Mouse (Mus musculus): ENCODE data around the gene Tom1l2. TPM values are rescaled to one million over a fixed set of nuclear protein-coding genes. Genes with fewer than 3 reads are reported as not detected.

Tom1l2 gene
- polyA plus RNA-seq, 1 experiment from 2014 or later = 29.6 TPM

DNA sequence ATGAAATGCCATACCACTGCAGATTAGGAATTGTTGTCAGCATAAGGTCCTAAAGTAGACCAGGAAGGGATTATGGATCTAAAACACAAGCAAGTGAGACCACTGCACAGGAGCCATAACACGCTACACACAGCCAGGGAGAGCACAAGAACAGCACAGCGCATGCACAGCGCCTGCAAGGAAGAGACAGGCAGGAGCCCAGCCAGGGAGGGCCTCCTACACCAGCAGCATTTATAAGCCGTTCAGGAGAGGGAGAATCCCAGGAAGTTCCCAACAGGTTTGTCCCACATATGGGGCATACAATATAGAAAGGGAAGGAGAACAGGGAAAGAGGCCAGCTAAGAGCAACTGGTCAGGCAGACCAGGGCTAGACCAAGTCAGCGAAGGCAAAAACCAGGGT is 19.2 kb downstream of the Tom1l2 start:
- no peaks in the 10 kb centered on the region for H3K36me3 ChIP-seq (ENCODE audit: control insufficient read depth, insufficient read depth, low read length)
- H3K27ac ChIP-seq (ENCODE audit: low read length) = no peak overlapping the region
- WGBS = 76% methylated on average over 5 of the region's 5 CpGs
- H3K9ac ChIP-seq (ENCODE audit: low read depth, low read length) = no peak overlapping the region
- no peak overlapping the region for H3K4me3 ChIP-seq (ENCODE audit: low read length)
- H3K4me2 ChIP-seq (ENCODE audit: low read depth, low read length) = no peak overlapping the region
- H3K9me3 ChIP-seq (ENCODE audit: control insufficient read depth, low read length) = no peaks in the 10 kb centered on the region
- 0 out of 2 replicates have a peak, but pooled peaks cover 6% of the 10 kb centered on the region for H3K4me1 ChIP-seq (ENCODE audit: control insufficient read depth, insufficient read depth, low read length)
- no peaks in the 10 kb centered on the region for H3K27me3 ChIP-seq (replicated peaks; ENCODE audit: control insufficient read depth, insufficient read depth, low read length)
- ATAC-seq = no peak

DNA sequence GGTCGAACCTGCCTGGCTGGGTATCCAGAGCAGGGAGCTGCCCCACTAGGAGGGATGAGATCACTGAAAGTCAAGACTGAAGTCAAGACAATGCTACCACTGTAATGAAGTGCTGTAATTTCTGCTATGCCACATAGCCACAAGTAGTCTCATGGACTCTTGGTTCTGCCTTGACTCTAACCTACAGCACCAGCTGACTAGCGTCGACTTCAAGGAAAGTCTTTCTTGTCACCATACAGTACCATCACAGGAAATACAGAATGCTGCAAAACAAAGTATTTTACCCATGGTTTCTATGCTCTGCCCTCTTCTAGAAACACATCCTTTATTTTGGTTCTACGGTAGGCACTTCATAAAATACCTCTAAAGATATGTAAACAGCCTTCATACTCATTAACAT is 22.2 kb downstream of the Tom1l2 start:
- Histone ChIP-seq H3K27ac (ENCODE audit: low read length) (no peak overlapping the region), H3K4me1 (ENCODE audit: control insufficient read depth, insufficient read depth, low read length) (0 out of 2 replicates have a peak, but pooled peaks cover 6% of the 10 kb centered on the region)
- WGBS = 85% methylated on average over 4 of the region's 4 CpGs

DNA sequence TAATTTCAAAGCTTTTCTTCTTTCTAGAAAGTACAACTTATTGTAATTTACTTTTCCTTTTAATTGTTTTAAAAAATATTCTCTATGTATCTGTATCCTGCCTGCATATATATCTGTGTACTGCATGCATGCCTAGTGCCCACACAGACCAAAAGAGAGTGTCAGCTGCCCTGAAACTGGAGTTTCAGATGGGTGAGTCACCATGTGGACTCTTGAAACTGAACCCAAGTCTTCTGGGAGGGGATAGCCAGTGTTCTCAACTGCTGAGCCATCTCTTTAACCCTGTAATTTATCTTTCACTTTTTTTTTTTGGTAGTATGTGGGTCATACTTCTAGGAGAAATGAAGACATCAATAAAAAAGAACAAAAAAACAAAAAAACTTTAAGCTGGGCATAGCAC is 29.0 kb downstream of the Tom1l2 start:
- Histone ChIP-seq H3K9ac (ENCODE audit: low read depth, low read length) (no peak overlapping the region), H3K4me1 (ENCODE audit: control insufficient read depth, insufficient read depth, low read length) (peaks cover 21% of the 10 kb centered on the region), H3K27ac (ENCODE audit: low read length) (no peak overlapping the region), H3K4me2 (ENCODE audit: low read depth, low read length) (no peak overlapping the region), H3K36me3 (ENCODE audit: control insufficient read depth, insufficient read depth, low read length) (no peaks in the 10 kb centered on the region), H3K27me3 (replicated peaks; ENCODE audit: control insufficient read depth, insufficient read depth, low read length) (no peaks in the 10 kb centered on the region), H3K9me3 (ENCODE audit: control insufficient read depth, low read length) (no peaks in the 10 kb centered on the region), H3K4me3 (ENCODE audit: low read length) (no peak overlapping the region)
- 0 out of 2 replicates have a peak, but pooled peaks have one; percentile 45 for ATAC-seq

More for the DNA sequence above, 22.2 kb downstream of the Tom1l2 start:
- Histone ChIP-seq H3K27me3 (replicated peaks; ENCODE audit: control insufficient read depth, insufficient read depth, low read length) (no peaks in the 10 kb centered on the region), H3K36me3 (ENCODE audit: control insufficient read depth, insufficient read depth, low read length) (no peaks in the 10 kb centered on the region), H3K9ac (ENCODE audit: low read depth, low read length) (no peak overlapping the region), H3K4me2 (ENCODE audit: low read depth, low read length) (no peak overlapping the region), H3K9me3 (ENCODE audit: control insufficient read depth, low read length) (no peaks in the 10 kb centered on the region), H3K4me3 (ENCODE audit: low read length) (no peak overlapping the region)
- no peak for ATAC-seq

GRCm38 (mm10) chr11:60321438-60321837 is 31.3 kb downstream of the Tom1l2 start:
- Histone ChIP-seq H3K9me3 (ENCODE audit: control insufficient read depth, low read length) (no peaks in the 10 kb centered on the region), H3K36me3 (ENCODE audit: control insufficient read depth, insufficient read depth, low read length) (no peaks in the 10 kb centered on the region), H3K9ac (ENCODE audit: low read depth, low read length) (no peak overlapping the region), H3K27ac (ENCODE audit: low read length) (peak overlapping the region; percentile 79), H3K4me1 (ENCODE audit: control insufficient read depth, insufficient read depth, low read length) (peaks cover 34% of the 10 kb centered on the region), H3K4me3 (ENCODE audit: low read length) (no peak overlapping the region), H3K27me3 (replicated peaks; ENCODE audit: control insufficient read depth, insufficient read depth, low read length) (no peaks in the 10 kb centered on the region), H3K4me2 (ENCODE audit: low read depth, low read length) (peak overlapping the region; percentile 24; the same call in 1 of the 2 replicates)
- peak; percentile 36; the same call in 1 of the 2 replicates for ATAC-seq
- 48% methylated on average over 2 of the region's 2 CpGs for WGBS

GRCm38 (mm10) chr11:60320426-60321037 is 32.2 kb downstream of the Tom1l2 start:
- no peaks in the 10 kb centered on the region for H3K9me3 ChIP-seq (ENCODE audit: control insufficient read depth, low read length)
- H3K4me1 ChIP-seq (ENCODE audit: control insufficient read depth, insufficient read depth, low read length) = peaks cover 40% of the 10 kb centered on the region
- no peak overlapping the region for H3K4me3 ChIP-seq (ENCODE audit: low read length)
- 38% methylated on average over 8 of the region's 8 CpGs for WGBS
- peak overlapping the region; percentile 24 for H3K4me2 ChIP-seq (ENCODE audit: low read depth, low read length)
- H3K9ac ChIP-seq (ENCODE audit: low read depth, low read length) = no peak overlapping the region
- H3K36me3 ChIP-seq (ENCODE audit: control insufficient read depth, insufficient read depth, low read length) = no peaks in the 10 kb centered on the region
- ATAC-seq = peak; percentile 57
- H3K27me3 ChIP-seq (replicated peaks; ENCODE audit: control insufficient read depth, insufficient read depth, low read length) = no peaks in the 10 kb centered on the region
- H3K27ac ChIP-seq (ENCODE audit: low read length) = peak overlapping the region; percentile 79

DNA sequence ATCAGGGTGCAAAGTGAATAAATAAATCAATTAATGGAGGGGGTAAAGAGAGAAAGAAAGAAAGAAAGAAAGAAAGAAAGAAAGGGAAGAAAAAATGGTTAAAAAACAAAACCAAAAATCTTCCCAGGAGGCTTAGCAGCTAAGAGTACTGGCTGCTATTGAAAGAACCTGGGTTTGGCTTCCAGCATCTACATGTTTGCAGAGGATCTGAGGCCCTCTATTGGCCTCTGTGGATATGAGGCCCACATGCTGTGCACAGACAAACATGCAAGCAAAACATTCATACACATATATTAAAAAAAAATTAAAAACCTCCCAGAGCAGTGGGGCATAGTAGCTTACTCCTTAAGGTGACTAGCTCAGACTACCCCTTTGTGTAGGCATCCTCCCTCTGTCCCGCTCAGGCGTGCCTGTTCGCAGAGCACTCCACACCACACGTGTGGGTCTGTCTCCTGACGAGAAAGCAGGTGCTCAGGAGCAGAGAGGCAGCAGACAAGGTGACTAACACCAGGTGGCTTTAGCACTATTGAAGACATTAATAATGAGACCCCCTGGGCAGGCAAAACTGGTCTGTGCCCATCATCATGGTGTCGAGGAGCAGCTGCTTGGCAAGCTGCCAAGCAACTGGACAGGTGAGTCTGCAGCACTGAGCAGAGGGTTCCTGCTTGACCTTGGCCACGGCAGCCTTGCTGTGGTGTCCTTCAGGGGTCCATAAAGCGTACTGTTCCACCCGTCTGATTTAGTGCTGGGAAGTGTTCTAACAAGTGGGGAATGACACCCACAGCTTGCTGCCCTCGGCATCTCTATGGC is 33.2 kb downstream of the Tom1l2 start:
- Histone ChIP-seq H3K27me3 (replicated peaks; ENCODE audit: control insufficient read depth, insufficient read depth, low read length) (no peaks in the 10 kb centered on the region), H3K4me1 (ENCODE audit: control insufficient read depth, insufficient read depth, low read length) (peaks cover 40% of the 10 kb centered on the region), H3K9ac (ENCODE audit: low read depth, low read length) (no peak overlapping the region), H3K4me3 (ENCODE audit: low read length) (no peak overlapping the region), H3K27ac (ENCODE audit: low read length) (peak overlapping the region; percentile 79), H3K9me3 (ENCODE audit: control insufficient read depth, low read length) (no peaks in the 10 kb centered on the region), H3K36me3 (ENCODE audit: control insufficient read depth, insufficient read depth, low read length) (no peaks in the 10 kb centered on the region), H3K4me2 (ENCODE audit: low read depth, low read length) (no peak overlapping the region)
- peak; percentile 31; the same call in 1 of the 2 replicates for ATAC-seq
- 49% methylated on average over 10 of the region's 10 CpGs for whole genome bisulfite sequencing

GRCm38 (mm10) chr11:60318716-60319115 is 34.0 kb downstream of the Tom1l2 start:
- 65% methylated on average over 5 of the region's 5 CpGs for WGBS
- H3K27ac ChIP-seq (ENCODE audit: low read length) = no peak overlapping the region
- H3K9ac ChIP-seq (ENCODE audit: low read depth, low read length) = no peak overlapping the region
- H3K36me3 ChIP-seq (ENCODE audit: control insufficient read depth, insufficient read depth, low read length) = no peaks in the 10 kb centered on the region
- no peaks in the 10 kb centered on the region for H3K27me3 ChIP-seq (replicated peaks; ENCODE audit: control insufficient read depth, insufficient read depth, low read length)
- no peaks in the 10 kb centered on the region for H3K9me3 ChIP-seq (ENCODE audit: control insufficient read depth, low read length)
- H3K4me2 ChIP-seq (ENCODE audit: low read depth, low read length) = no peak overlapping the region
- no peak for ATAC-seq
- no peak overlapping the region for H3K4me3 ChIP-seq (ENCODE audit: low read length)
- peaks cover 40% of the 10 kb centered on the region for H3K4me1 ChIP-seq (ENCODE audit: control insufficient read depth, insufficient read depth, low read length)

DNA sequence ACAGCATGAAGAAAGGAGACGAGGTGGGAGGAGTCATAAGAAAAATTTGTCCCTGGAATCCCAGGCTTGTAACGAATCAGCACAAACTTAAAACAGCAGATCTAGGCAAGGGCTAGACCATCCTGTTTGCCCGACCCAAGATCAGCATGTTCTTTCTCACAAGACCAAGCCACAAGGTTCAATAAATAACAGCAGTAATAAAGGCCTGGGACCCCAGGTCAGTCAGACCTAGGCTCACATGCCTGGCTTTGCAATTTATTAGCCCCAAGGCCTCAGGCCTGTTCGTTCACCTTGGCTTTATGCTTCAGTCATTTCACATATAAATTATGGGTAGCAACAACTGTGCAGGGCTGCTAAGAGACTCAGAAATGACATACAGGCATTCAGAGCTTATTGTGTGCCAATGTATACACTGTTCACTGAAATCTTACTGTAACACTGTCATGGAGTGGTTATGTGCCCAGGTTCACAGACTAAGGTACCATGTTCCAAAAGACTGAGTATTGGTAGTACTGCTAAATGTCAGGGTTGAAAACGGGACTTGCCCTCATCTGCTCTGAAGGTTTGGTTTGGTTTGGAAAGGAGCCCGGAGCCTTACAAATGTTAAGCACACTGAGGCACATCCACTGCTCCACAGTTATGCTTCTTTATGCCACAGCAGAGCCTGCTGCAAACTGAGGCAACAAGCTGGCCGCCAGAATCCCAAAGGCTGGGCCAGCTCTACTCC is 35.2 kb downstream of the Tom1l2 start:
- no peak overlapping the region for H3K4me3 ChIP-seq (ENCODE audit: low read length)
- no peak overlapping the region for H3K9ac ChIP-seq (ENCODE audit: low read depth, low read length)
- H3K27ac ChIP-seq (ENCODE audit: low read length) = no peak overlapping the region
- 0 out of 2 replicates have a peak, but pooled peaks cover 2% of the 10 kb centered on the region for H3K36me3 ChIP-seq (ENCODE audit: control insufficient read depth, insufficient read depth, low read length)
- no peaks in the 10 kb centered on the region for H3K27me3 ChIP-seq (replicated peaks; ENCODE audit: control insufficient read depth, insufficient read depth, low read length)
- ATAC-seq = no peak
- WGBS = 64% methylated on average over 7 of the region's 7 CpGs
- no peaks in the 10 kb centered on the region; the same call in 1 of the 2 replicates for H3K9me3 ChIP-seq (ENCODE audit: control insufficient read depth, low read length)
- H3K4me2 ChIP-seq (ENCODE audit: low read depth, low read length) = no peak overlapping the region
- H3K4me1 ChIP-seq (ENCODE audit: control insufficient read depth, insufficient read depth, low read length) = peaks cover 43% of the 10 kb centered on the region

DNA sequence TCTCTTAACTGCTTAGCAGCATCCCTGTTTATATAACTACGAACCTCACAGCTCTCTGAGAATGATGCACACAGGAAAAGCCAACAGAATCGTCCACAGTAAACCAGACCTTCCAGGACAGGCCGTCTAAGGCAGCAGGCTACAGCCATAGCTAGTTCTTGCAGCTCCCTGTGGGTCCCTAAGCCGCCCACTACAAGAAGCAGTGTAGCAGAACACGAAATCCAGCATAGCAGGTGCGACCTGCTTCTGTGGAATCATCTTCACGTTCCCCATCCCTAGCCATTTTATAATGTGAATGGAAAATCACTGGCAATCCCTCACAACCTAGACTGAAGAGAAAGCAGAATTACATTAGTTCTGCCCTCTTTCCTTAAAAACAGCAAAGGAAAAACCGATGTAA is 35.8 kb downstream of the Tom1l2 start:
- WGBS = 65% methylated on average over 8 of the region's 8 CpGs
- ATAC-seq = no peak
- no peaks in the 10 kb centered on the region; the same call in 1 of the 2 replicates for H3K9me3 ChIP-seq (ENCODE audit: control insufficient read depth, low read length)
- H3K9ac ChIP-seq (ENCODE audit: low read depth, low read length) = no peak overlapping the region
- H3K4me3 ChIP-seq (ENCODE audit: low read length) = no peak overlapping the region
- 0 out of 2 replicates have a peak, but pooled peaks cover 2% of the 10 kb centered on the region for H3K36me3 ChIP-seq (ENCODE audit: control insufficient read depth, insufficient read depth, low read length)
- H3K27ac ChIP-seq (ENCODE audit: low read length) = no peak overlapping the region
- H3K4me2 ChIP-seq (ENCODE audit: low read depth, low read length) = no peak overlapping the region
- no peaks in the 10 kb centered on the region for H3K27me3 ChIP-seq (replicated peaks; ENCODE audit: control insufficient read depth, insufficient read depth, low read length)
- H3K4me1 ChIP-seq (ENCODE audit: control insufficient read depth, insufficient read depth, low read length) = peaks cover 47% of the 10 kb centered on the region

All from intestine, embryonic 16.5 days (tissue).